Mouse (Mus musculus) duodenum, adult 2 months (tissue): ENCODE measurements around the gene Skint11. TPM values are rescaled to one million over a fixed set of nuclear protein-coding genes. Genes with fewer than 3 reads are reported as not detected.

Experiments used
- polyA plus RNA-seq: library from polyadenylated mRNA; depleted of rRNA; stranded (reverse); fragments of >200 nt; gene quantifications from 2 replicates; pipeline ENCODE4 v1.2.3, GENCODE M21; 2012; ENCODE audit warnings: low replicate concordance; rRNA removed

Skint11 gene
- polyA plus RNA-seq, result not detected in 2 replicates

DNA sequence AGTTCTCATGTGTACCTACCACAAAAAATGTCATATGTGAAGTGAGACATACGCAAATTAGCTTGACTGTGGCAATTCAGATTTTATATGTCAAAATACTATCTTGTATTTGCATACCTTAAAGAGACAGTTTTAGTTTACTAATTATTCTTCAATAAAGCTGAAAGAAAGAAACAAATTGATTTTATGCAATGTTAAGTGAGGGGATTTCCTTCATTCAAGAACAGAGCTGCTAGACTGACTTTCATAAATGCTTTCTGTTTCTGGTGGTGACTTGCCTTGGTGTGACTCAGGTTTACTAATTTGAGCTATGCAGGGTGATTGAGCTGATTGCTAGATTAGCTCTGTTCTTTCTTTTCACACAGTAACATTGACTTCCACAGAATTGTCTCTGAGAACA is at the start of gene Skint11:
TSS of gene Skint11 (plus strand) at position 301 of the 400 bp plus-strand sequence.

Other genes starting within 250 kb of the Skint11 start
- gene Skint5, start 163.9 kb upstream of the Skint11 start, polyA plus RNA-seq, result not detected in 2 replicates
- gene Trabd2b, start 243.3 kb downstream of the Skint11 start, polyA plus RNA-seq, result 0.37 and 0.64 TPM in 2 replicates